Mouse (Mus musculus) megakaryocyte-erythroid progenitor cell, adult 5-6 weeks (primary cell): ENCODE results near the gene Higd2a. TPM values are rescaled to one million over a fixed set of nuclear protein-coding genes. Genes with fewer than 3 reads are reported as not detected.

Experiments used
- ATAC-seq: replicated peaks from 2 replicates; pipeline ENCODE4 v1.8.0; 2016; ENCODE audit warnings: mild to moderate bottlenecking, inconsistent platforms; ENCODE audit not compliant: severe bottlenecking, poor library complexity, low FRiP score, low TSS enrichment
- total RNA-seq, 2 experiments: library from RNA; stranded (forward) in 1 of 2; stranded (reverse) in 1 of 2; fragments of 200-1000, 215-1000 nt in 1 of 2; fragments of >200 nt in 1 of 2; fragmentation: Nextera tagmentation in 1 of 2; gene quantifications; 2 replicates each; pipeline ENCODE4 v1.2.3; 2014 to 2017

Higd2a gene
- total RNA-seq, 2 experiments from 2014 or later, result 40.6 to 117 TPM

DNA sequence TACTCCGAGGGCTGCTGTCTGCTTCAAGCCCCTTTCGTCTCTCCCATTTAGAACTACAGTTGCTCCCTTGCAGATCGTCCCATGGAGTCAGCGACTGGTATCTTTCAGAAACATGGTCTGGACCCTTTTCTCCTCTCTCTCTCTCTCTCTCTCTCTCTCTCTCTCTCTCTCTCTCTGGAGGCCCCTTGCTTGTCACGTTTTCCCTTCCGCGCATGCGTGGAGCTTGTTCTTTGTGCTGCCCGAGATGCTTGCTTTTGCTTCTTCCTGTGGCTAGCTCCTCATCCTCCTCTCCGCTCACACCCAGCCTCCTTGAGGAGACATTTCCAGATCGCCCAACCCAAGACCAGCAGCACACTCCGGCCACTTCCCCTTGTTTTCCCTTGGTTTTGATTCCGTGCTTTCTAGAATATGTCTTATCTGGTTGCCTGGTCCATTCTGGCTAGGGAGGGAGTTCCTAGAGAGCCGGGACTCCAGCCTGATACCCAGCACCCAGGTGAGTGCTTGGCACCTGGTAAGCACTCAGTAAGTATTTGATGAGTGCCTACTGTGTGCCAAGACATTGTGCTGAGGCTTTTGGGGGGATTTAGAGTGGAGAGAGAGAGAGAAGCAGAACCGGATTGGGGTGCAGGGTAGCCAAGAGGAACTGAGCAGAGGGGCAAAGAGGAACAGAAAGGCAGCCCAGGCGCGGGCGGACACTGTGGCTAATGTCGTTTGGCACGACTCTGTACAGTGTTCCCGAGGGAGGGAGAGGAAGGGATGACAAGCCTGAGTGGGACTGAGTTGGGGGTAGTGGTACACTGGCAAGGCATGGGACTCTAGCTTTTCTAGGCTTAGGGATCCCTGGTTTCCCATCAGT, 12.1 kb upstream of the Higd2a start:
- ATAC-seq, result no peak

DNA sequence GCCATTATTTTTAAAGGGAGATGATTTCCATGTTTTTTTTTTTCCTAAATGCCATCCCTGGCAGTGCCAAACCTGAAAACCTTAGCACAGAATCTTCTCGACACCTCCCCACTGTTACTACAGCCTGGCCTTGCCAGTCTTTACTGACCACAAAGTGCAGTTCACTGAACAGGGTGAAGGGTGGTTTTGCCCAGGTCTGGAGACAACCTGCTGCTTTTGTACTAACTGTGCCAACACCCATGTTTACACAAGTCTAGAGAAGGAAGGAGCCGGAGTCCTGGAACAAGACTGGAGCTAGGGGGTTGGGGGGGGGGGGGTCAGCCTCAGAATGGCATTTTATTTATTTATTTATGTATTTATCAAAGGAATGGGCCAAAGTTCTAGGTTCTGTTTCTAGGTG, 8.6 kb upstream of the Higd2a start:
- ATAC-seq, result no peak

DNA sequence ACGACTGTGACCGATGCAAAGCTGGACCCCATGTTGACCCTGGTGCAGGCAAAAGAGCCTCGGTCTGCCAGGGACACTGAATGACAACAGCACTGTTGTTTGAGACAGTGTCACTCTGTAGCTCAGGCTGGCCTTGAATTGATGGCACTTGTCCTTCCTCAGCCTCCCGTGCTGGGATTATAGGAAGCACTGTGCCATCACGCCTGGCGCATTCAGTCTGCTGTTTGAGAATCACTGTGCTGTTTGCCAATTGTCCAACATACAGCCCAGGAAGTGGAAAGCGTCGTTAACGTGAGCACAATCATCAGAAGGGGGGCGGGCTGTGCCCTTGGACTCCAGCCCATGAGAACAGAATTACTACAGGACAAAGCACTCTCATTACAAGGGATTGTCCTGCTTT, 7.9 kb upstream of the Higd2a start:
- no peak for ATAC-seq

DNA sequence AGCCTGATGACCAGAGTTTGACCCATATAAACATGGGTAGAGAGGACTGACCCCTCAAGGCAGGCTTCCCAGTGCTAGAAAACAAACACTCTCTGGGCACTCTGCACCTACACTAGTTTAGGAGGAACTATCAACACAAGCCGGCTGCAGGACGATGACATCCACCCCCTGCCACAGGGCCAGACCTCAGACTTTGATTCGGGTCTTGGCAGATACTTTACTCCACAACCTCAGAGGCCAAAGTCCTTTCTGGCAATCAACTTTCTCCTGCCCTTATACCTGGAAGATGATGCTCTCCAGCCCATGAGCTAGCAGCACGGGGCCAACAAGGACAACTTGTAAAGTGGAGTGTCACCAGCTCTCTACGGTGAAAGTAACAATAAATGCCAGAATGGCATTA, 7.1 kb upstream of the Higd2a start:
- ATAC-seq, result no peak

DNA sequence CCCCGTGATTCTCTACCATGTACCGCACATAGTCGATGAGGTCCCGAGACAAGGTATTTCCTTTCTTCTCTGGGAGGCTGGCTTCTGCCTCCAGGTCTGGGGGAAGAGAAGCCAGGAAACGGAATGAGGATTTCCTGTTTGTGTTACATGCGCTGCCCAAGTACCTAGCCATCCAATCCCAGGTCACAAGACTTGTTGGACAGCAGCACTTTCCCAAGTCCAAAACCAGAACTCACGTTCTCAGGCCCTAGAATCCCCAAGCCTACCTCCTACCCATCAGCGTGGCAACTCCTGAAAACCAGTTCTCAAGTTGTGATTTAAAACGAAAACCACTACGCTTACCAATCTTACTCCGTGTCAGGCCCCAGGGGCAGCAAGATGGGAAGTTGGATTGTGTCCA, 4.2 kb upstream of the Higd2a start:
- ATAC-seq, result no peak

DNA sequence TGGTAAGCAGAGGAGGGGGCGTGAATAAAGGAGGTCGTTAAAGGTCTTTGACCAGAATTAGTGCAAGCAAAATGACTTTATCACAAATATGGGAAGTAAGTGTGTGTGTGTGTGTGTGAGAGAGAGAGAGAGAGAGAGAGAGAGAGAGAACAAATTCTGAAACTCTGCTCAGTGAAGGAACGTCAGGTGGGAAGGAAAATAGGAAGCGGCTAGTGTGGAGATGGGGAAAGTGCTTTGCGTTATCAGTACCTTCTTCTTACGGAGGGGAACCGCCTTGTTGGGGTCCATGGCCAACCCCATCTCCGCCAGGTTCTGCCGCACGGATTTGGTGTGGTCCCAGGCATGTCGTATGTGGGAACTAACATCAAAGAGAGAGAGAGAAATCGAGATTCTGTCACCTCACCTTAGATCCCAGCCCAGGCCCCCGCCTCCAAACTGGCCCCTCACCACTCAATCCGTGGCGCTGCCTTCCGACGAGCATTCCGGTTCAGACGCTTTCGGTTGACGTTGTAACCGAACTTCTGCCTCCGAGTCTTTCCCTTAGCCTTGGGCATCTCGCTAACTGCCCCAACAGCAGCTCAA, 502 bp upstream of the Higd2a start:
- ATAC-seq, result peak; percentile 45

DNA sequence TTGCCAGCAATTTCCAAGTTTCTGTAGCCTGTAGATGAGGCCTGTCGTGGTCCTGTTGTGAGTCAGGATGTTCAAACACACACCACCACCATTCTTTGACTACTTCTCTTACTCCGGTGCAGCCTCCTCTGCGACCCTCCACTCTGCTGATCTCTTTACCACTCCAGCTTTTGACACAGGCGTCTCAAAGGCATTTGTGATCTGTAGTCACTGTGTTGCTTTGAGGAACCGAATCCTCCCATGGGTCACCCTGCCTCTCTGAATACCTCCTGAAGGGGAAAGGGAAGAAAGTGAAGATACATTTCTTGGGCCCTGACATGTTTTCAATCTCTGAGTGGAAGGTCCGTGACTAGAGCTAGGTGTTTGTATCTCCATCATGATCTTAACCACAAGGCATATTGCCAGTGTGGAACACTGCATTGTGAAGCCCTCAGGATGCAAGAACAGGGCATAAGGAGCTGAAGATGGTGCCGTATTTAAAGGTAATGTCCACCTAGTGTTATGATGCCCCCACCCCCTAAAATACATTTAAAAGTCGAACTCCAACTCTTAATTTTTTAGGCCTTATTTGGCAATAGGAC, 1.9 kb downstream of the Higd2a start:
- no peak for ATAC-seq

DNA sequence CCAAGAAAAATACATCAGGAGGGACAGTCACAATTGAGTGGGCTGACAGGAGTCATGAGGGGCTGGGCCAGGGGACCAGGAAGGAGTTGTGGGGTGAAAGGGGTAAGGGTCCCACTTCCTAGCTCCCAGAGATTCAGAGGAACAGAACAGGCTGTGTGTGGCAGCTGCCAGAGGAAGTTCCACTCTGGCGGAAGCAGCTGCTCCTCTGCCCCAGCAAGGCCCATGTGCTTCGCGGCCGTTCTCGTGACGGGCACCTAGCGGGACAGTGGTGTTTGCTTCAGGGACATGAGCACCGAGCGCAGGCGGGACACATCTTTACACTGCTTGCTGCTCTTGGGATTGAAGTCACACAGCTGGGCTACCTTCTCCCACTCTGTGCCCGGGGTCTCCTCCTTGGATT, 3.6 kb downstream of the Higd2a start:
- ATAC-seq, result no peak

DNA sequence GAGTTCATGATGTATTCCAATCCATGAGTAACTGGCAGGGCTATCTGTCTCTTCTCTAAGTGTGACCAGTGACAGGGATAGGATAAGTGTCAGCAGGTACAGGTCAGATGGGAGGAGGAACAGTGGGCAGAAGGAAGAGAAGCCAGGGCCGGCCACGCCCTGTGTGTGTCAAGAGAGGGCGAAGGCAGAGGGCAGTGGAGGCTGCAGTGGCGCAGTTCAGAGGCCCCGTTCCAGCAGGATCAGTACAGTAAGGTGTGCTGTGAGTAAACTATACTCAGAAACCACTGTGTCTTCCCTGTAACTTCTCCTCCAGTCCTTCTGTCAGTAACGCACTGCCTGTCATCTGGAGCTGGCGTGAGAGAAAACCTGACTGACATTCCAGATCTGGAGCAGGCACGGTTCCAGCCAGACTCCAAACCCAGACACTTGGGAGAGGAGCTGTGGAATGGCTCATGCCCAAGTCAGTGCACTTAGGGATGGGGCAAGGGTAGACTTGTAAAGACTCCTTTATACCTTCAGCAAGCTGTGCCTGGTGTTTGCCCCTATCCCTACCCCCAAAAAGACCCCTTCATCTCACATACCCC, 6.2 kb downstream of the Higd2a start:
- no peak for ATAC-seq

DNA sequence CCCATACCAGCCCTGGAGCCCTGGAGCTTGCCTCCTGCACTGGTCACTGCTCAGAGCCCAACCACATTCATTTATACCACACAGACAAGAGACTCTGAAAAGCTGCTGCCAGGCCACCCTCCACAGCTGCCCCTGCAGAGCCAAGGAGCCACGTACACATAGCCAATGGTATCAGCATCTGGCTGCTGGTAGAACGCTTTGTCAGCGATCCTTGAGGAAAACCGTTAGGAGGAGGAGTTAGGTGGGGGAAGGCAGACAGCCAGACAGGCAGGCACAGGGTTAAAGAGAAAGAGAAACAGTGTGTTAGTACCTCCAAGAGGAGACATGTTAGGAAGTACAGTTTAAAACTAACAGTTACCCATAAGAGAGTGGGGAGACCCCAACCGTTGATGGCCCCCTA, 6.9 kb downstream of the Higd2a start:
- no peak for ATAC-seq

DNA sequence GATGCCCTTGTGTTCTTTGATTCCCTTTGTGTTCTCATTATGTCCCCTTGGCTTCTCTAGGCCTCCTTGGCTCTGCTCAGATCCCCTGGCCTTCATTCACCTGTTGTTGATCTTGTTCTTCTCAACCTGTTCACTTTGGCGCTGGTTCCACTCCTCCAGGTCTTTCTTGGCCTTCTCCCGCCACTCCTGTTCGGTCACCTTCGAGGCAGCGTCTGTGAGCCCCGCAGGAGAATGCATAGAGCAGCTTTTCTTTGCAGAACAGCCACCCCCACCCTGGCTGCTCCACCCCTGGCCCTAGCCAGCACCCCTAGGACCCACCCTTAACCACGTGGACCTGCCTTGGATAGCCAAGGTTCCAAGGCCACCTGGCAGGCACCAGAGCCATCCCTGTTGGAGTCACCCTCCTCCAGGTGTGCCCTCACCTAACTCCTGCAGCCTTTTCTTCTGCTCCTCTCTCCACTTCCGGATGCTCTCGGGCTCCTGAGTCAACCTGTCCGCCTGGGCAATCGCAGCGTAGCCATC, 8.7 kb downstream of the Higd2a start:
- ATAC-seq, result no peak

DNA sequence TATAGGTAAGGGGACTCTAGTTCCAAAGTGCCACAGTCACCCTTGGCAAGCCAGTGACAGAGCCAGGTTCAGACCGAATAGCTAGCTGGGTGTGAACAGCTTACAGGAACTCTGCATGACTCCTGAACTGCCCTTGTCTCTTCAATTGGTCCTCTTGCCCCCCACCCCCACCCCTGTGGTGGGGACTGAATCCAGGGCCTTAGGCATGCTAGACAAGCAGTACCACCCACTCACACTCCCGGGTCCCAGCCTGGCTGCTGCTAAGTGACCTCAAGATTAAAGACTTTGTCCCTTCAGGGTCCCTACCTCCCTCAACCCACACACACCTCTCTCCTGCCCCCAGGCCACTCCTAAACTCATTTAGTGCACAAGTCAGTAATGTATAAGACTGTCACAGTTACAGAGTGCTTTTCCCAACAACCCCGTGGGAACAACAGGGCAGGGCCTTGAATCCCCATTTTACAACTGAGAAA, 12.7 kb downstream of the Higd2a start:
- ATAC-seq, result no peak

DNA sequence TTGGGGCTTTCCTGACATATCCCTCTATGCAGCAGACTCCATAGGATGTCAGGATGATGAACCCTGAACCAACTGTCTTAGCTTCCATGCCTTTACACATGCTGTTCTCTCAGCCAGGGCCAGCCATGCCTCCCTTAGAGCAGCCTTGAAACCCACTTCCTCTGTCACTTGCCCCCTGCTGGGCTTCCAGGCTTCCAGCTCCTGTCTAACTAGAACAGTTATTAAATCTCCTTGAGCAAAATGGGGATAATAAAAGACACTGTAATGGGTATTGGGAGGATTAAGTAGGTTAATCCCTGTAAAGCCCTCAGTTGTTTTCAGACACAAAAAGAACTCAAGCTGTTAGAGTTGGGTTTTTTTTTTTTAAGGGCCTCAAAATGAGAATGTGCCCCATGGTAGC, 13.5 kb downstream of the Higd2a start:
- no peak for ATAC-seq

DNA sequence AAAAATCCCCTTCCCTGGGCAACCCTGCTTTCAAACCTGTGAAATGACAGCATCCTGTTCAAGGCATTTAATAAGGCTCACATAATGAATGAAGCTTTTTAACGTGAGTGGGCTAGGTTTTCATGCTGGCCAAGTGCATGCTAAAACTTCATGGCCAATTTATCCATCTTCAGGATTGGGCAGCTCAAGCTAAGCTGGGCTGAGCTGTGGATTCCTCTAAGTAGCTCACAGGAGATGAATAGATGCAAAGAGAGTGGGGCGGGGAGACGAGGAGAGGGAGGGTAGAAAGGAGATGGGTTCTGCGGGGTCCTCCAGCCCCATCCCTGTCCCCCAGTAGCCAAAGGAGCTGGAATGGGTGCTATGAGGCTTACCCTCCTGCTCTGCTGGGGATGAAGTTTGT, 14.2 kb downstream of the Higd2a start:
- no peak for ATAC-seq

DNA sequence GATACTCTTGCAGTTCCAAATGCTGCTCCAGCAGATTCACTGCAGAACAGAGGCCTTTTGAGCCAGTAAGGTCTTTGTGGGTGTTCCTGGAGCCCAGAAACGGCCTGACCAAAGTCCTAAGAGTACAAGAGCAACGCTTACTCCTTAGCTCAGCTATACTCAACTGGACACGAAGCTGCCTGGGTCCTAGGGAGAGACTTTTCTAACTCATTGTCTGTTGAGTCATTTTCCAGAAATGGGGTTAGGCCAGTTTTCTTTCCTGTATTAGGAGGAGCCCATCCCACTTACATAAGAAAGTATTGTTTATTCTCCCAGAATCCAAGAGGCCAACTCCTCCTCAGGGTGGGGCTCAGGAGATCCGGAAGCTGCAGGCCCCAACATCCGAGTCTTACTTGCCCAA, 15.4 kb downstream of the Higd2a start:
- ATAC-seq, result no peak

DNA sequence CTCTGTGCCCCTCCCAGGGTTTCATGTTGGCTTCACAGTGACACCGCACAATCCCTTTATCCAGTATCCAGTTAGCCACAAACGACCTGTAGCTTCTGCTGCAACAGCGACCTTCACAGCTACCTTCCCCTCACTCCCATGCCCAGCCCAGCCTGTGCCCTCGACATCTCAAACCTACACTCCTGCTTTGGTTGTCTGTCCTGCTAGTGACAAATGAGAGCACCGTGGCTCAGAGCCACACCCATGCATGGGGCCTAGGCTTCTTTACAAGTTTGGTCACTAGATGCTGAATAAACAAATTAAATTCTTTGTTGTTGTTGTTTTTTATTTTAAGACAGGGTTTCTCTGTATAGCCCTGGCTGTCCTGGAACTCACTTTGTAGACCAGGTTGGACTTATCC, 17.2 kb downstream of the Higd2a start:
- ATAC-seq, result no peak

DNA sequence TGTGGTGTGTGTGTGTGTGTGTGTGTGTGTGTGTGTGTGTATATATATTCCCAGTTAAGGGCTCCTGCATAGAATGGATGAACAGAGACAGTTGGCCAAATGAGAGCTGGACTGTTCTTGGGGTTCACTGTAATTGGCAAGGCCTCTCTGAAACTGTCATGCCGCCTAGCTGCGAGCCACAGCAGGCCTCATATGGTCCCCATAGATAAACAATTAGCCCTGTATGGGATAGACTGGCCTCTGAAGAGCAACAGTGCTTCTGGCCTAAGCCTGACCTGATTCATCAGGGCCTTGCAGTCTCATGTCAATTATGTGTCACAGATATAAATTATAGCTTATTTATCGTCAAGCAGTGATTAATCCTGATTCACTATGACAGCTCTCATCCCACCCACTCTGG, 18.0 kb downstream of the Higd2a start:
- ATAC-seq, result peak; percentile 43

DNA sequence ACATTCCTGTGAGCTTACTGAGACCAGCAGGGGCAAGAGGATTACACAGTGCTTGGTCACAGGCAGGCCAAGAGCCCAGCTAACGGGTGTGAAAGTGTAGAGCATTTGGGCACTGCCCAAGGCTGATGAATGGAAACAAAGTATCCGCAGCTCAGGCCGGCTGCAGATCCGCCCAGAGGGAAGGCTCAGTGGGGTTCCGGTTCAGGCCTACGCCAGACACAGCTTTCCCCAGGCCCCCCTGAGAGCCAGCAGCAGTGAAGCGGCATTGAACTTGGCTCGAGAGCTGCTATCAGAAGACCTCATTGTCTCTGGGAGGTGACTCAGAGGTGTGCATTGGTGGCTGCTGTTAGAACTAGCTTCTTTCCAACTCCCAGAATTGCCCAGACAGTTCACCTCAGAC, 18.7 kb downstream of the Higd2a start:
- no peak for ATAC-seq

DNA sequence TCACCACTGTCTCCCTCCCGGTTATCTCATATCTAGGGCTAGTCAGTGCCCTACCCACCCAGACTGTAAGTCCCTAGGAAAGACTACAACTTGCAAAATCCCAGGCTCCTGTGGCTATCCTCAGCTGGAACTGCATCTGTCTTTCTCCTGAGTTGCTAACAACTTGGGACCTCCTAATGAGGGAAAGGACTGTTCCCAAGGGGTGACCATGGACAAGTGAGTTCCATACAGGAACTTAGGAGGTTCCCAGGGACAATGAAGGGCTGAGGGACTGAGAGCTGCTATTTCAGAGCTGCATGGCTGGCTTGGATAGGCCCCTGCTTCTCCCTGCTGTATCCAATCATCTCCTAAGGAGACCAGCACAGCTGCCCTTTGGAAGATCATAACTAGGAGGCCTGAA, 19.3 kb downstream of the Higd2a start:
- ATAC-seq, result no peak

DNA sequence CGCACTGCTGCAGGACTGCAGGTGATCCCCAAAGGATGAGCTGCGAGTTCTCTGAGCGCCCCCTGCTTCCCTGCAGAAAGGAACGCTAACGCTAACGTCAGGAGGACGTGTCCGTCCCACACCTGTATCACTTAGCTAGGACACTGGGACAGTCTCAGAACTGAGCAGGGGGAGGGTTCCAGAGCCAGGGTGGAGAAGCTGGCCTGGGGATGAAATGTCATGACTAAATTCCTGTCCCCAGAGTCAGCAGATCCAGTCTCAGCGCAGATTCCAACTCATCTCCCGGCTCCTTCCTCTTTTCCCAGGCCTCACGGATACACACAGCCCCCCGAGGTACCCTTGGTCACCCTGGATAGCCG, 20.6 kb downstream of the Higd2a start:
- ATAC-seq, result peak; percentile 9; the same call in 1 of the 2 replicates
